Mouse (Mus musculus) lung, adult 18-20 months (tissue): ENCODE results near the gene Thada.

Experiments used
- DNase-seq, 2 experiments: peaks; one replicate each; pipeline ENCODE4 v3.0.0; 2022; ENCODE audit warnings: mixed read lengths in 2 of 2

Thada gene

GRCm38 (mm10) chr17:84182311-84183271 lies 283.4 kb downstream of the Thada start:
- DNase-seq, result peak; percentile 39 to 53

GRCm38 (mm10) chr17:84181502-84182310 lies 284.3 kb downstream of the Thada start:
- peak; percentile 75 for DNase-seq

DNA sequence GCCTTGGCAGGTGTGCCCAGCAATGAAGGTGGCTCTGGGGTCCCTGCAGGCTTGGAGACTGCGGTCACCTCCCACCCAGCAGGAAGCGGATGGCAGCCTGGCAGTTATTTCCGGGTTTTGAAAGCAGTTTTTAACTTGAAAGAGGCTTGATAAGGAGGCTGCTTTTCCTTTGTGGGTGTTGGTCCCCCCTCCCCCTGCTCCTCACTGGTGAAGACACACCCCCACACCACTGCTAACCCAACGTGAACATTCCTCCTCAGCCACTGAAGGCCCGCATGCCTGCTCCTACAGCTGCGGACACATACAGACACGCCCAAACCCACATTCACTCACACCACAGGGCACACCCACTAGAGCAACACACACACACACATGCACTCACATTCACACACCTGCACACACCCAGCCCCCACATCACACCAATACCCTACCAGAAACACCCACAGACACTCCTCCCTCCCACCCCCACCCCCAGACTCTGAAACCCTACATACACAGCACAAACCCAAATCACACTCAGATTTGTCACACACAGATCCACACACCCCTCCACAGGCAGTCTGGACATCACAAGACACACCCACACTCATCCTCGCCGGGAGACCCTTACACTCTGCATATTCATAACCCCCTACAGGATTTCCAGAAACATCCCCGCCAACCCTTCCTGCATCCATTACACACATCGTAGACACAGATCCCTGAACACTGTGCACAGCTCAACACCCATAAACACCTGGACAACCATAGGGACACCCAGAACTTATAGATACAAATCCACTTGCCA lies 285.1 kb downstream of the Thada start:
- DNase-seq, result peak; percentile 74 to 82

- DNase-seq, result peak in 1 of 2 experiments; percentile 5
Measured at GRCm38 (mm10) chr17:84179973-84180365, 286.0 kb downstream of the Thada start.

DNA sequence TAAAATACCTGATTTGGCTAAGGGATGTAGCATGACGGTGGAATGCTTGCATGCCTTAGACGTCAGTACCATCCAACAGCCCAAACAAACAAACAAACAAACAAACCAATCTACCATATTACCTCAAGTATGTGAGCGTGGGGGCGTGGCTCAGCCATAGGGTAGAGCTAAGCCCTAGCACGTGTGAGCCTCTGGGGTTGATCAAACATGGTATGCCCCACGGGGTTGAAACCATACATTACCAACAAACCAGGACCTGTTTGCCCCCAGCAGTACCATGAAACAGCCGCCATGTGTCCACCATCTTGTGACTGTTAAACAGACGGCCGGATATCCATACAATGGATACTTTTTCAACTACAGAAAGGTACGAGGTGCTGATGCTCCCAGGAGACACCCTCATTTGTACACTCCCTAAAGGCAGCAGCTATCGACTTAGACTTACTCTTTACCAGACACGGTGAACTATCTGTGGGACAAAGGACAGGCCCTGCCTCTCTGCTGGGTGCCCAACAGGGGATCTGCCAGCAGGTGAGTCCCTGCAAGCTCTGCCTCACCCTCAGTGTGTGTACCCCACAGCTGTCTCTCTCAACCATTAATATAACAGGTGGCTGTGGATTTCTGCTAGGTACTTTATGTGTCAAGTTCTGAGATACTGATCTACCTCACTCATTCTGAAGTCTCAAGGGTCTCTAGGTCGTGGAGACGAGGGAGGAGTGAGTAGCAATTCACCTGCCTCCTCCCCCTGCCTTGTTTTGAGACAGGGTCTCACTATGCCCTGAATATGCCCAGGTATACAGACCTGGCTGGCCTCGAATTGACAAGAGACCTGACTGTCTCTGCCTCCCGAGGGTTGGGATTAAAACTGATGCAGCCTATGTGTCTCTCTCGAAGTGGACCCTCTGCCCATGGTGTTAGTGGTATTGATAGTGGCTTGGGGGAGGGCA lies 286.7 kb downstream of the Thada start:
- DNase-seq, result peak in 1 of 2 experiments; percentile 4

DNA sequence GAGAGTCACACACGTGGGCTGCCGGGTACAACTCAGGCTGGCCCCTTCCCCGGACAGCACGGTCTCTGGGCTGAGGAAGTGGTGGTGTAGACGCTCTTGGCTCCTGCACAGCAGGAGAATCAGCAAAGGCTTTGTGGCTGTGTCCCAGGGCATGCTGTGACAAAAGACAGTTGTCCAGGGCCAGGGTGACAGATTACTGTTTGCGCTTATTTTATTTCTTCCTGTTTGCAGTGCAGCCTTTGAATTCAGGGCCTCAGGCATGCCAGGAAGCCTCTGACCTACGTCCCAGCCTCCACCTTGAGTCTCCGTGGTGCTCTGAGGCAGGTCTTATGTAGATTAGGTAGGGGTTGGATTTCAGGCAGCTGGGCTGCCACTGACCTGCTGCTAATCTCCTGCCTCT lies 288.5 kb downstream of the Thada start:
- peak; percentile 28 to 61 for DNase-seq

- peak in 1 of 2 experiments; percentile 6 for DNase-seq
Measured at GRCm38 (mm10) chr17:84176446-84176845, 289.6 kb downstream of the Thada start.

- DNase-seq, result peak in 1 of 2 experiments; percentile 2
Measured at GRCm38 (mm10) chr17:84175196-84175595, 290.8 kb downstream of the Thada start.

GRCm38 (mm10) chr17:84167377-84167776 lies 298.6 kb downstream of the Thada start:
- DNase-seq, result peak in 1 of 2 experiments; percentile 5

GRCm38 (mm10) chr17:84166135-84166860 lies 299.7 kb downstream of the Thada start:
- DNase-seq, result peak in 1 of 2 experiments; percentile 2

DNA sequence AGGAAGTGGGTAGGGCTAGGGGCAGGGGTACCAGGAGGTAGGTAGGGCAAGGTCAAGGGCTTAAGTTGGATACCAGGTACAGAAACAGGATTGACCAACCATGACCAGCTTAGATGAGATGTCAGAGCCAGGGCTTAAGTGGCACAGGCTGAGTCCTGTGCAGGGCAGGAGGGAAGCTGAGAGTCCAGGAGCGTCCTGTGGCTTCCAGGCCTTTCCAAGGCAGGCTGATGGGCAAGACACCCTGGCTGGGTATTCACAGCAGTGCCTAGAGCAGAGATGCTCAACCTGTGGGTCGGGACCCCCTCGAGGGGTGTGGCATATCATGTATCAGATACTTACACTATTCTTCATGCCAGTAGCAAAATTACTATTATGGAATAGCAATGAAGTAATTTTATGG lies 300.3 kb downstream of the Thada start:
- DNase-seq, result peak in 1 of 2 experiments; percentile 1

- peak in 1 of 2 experiments; percentile 2 for DNase-seq
Measured at GRCm38 (mm10) chr17:84164146-84164545, 301.9 kb downstream of the Thada start.

DNA sequence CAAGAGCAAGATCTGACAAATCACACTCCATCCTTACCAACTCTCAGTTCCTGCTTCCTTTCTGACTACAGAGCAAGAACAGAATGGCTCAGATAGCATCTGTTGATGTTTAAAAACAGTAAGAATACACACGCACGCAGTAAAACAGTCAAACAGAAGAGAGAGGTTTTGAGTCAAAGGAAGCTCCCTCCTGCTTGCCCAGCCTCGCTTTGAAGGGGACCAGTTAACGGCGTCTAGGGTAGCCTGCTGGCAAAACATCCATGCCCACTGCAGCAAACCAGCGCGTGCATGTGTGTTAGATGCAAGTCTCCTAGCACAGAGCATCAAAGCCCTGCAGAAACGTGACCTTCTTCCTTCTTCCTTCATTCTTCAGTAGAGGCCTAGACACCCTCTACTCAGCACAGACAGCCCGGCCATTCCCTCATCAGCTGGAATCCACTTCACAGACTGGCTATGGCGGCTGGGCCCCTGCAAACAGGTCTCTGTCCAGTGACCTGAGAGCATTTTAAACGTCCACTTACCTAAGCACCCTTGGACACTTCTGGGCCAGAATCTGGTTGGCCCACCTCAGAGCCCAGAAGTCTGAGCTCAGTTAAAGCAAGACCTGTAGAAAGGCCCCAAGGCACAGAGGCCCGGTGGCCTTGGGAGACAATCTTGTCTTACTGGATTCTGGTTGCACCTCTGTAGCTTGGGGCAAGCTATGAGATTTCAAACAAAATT lies 302.8 kb downstream of the Thada start:
- DNase-seq, result peak in 1 of 2 experiments; percentile 3

- DNase-seq, result peak in 1 of 2 experiments; percentile 2
Measured at GRCm38 (mm10) chr17:84162211-84162760, 303.7 kb downstream of the Thada start.

- peak in 1 of 2 experiments; percentile 9 for DNase-seq
Measured at GRCm38 (mm10) chr17:84161231-84161854, 304.7 kb downstream of the Thada start.

GRCm38 (mm10) chr17:84158891-84159290 lies 307.1 kb downstream of the Thada start:
- DNase-seq, result no peak

DNA sequence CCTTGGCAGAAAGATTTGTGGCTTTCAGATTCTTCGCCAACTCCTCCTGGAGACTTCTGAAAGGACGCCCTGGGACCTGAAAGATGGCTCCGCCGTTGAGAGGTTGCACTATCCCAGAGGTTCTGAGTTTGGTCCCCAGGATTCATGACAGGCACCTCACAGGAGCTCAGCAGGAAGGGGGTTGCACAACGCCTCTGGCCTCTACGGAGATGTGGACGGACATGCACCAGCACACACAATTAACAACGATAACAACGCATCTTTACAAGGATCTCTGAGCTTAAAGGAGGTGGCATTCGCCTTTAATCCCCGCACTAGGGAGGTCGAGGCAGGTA lies 307.6 kb downstream of the Thada start:
- no peak for DNase-seq

DNA sequence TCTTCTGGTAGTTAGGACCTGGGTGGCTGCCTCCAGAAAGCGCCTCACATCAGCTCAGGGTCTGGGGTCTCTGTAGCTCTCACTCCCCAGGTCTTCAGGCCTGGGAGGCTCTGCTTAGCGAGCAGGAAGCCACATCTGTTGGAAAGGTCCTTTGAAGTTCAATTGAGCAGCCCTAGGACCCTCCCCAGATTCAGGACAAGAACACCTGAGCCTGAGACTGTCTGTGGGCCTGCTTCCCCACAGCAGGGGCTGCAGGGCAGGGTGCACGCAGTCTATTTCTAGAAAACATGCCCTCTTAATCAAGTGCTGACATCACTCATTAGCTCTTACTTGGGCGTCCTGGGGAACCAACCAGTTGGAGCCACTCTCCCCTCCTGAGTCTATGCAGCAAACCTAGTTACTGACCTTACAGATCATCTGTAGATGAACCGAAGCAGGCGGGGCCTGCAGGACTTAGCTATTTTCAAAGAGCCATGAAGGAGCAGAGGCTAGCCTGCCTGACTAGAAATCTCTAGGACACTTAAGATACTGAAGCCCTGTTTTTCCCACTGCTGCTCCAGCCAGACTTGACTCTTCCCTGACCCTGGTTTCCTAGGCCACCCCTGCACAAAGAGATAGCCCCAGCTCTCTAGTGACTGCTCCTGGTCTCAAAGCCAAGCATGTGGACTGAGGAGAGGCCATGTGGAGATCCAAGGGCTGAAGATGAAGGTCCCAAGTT lies 308.1 kb downstream of the Thada start:
- no peak for DNase-seq
